ENCODE assay signal across 38 mouse cellular contexts in the genomic region with DNA sequence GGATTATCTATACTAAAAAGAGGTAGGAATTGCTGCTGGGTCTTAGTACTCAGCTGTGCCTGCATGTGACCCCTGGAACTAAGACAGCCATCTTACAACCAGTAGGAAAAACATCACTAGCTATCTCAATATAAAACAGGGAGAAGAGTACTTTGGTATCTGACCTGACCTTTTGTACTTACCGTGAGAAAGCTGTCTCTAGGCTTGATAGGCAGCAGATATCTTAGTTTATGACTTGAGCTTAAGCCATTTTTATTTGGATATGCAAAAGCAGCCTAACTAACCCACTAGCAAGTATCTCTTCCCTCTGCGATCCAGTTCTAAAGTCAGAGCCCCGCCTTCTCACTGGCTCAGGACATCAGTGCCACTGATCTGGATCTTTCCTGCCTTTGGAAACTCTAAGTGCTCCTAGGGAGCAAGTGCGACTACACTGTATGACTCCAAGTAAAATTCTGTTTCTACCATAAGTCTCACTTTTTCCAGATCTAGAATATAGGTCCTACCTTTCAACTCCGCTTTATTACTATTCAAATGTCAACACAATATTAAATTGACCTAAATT. TPM values are rescaled to one million over a fixed set of nuclear protein-coding genes. Genes with fewer than 3 reads are reported as not detected.
A peak's percentile ranks its signal among the peaks of the same experiment; 100 is the strongest.
DNase-seq lines count a peak whose midpoint lies in the region; TF ChIP-seq lines count a peak whose summit lies in the region.
"Had no signal": no experiment of that assay in that cellular context is flagged by ENCODE, and none has a peak within 500 bp of the region (broad histone marks: within the 10 kb centered on the region; RNA-seq: fewer than 3 reads in every experiment).

No protein-coding gene starts in this region.

- TF ChIP-seq POLR2A in kidney, adult 2 months (IDR thresholded peaks at IDR 0.05; ENCODE audit: low read depth, low read length) = no peak

- peaks cover 26% of the 10 kb centered on the region for H3K4me1 ChIP-seq in kidney, adult 2 months (ENCODE audit: control insufficient read depth, insufficient read depth, low read length)
- H3K4me1 ChIP-seq: embryonic facial prominence, embryonic 15.5 days; forebrain, embryonic 12.5 days had no signal

- TF ChIP-seq CTCF in kidney, adult 2 months (conservative IDR thresholded peaks at IDR 0.05; ENCODE audit: insufficient read depth, insufficient read length, low read depth, low read length) = no peak

- peak; percentile 61 for DNase-seq in kidney, adult 2 months
- DNase-seq in kidney, postnatal 4 days = no peak
- DNase-seq in kidney, postnatal 14 days = peak; percentile 33
- DNase-seq in kidney, postnatal 10 days = no peak
- peak; percentile 33 for DNase-seq in ZHBTc4 (ENCODE audit: low read depth, low spot score)
- DNase-seq in kidney, postnatal 36 days = peak; percentile 32 to 56
- no peak for DNase-seq in left cerebral cortex, adult 8-10 months (ENCODE audit: low spot score in 2 of 2)
- DNase-seq: adrenal gland, adult 8-10 months; cerebellum, adult 2 months; cerebellum, postnatal 14 days; forebrain, postnatal 0 days; gastrocnemius, postnatal 25 days; left cerebral cortex, postnatal 4 days; lung, postnatal 36 days; right cerebral cortex, postnatal 25 days; spleen, adult 18-20 months; thymus, adult 18-20 months; thymus, postnatal 25 days had no signal

- WGBS in kidney, adult 2 months = 47% methylated on average over 5 of the region's 5 CpGs

- H3K27me3 ChIP-seq in kidney, adult 2 months (replicated peaks; ENCODE audit: control insufficient read depth, insufficient read depth, low read length) = no peaks in the 10 kb centered on the region
- H3K27me3 ChIP-seq: embryonic facial prominence, embryonic 15.5 days; forebrain, embryonic 12.5 days; liver, embryonic 15.5 days had no signal

- no peak overlapping the region for H3K4me3 ChIP-seq in kidney, adult 2 months (ENCODE audit: insufficient read depth, low read depth, low read length)
- H3K4me3 ChIP-seq: embryonic facial prominence, embryonic 10.5 days; embryonic facial prominence, embryonic 15.5 days; forebrain, embryonic 12.5 days; liver, embryonic 15.5 days had no signal

- H3K27ac ChIP-seq in kidney, adult 2 months (ENCODE audit: insufficient read depth, low read depth, low read length) = peak overlapping the region; percentile 61
- H3K27ac ChIP-seq: embryonic facial prominence, embryonic 10.5 days; embryonic facial prominence, embryonic 15.5 days; forebrain, embryonic 12.5 days; liver, embryonic 15.5 days had no signal

- no peaks in the 10 kb centered on the region for H3K36me3 ChIP-seq in kidney, adult 2 months (ENCODE audit: control insufficient read depth, insufficient read depth, low read length)
- H3K36me3 ChIP-seq: forebrain, embryonic 12.5 days; liver, embryonic 15.5 days had no signal

RNA-seq across cellular contexts. Expression of gene Shld2, which starts 7.5 kb away (rescaled TPM):
- polyA plus RNA-seq in kidney, adult 2 months (2012; rRNA removed) = 3.6 TPM in 2 replicates
- total RNA-seq in left cerebral cortex, adult 8-10 months (2022) = 10 to 100 TPM; 10.9 to 16.4 (median 12.1) TPM

RNA-seq across cellular contexts. Expression of gene Glud1, which starts 7.8 kb away (rescaled TPM):
- polyA plus RNA-seq in kidney, adult 2 months (2012; rRNA removed) = 236 and 242 TPM in 2 replicates
- 100 to 1,000 TPM; 281 to 334 (median 318) TPM for total RNA-seq in left cerebral cortex, adult 8-10 months (2022)

RNA-seq across cellular contexts. Expression of gene Fam25c, which starts 52.5 kb away (rescaled TPM):
- polyA plus RNA-seq in kidney, adult 2 months (2012; rRNA removed) = 16.3 and 28.4 TPM in 2 replicates
- 1 to 10 TPM in 1 of 4 experiments, not detected in 3; 1.3 TPM for total RNA-seq in left cerebral cortex, adult 8-10 months (2022)
- total RNA-seq: adrenal gland, adult 8-10 months; adrenal gland, postnatal 4 days; forebrain, postnatal 0 days; heart, adult 18-20 months; heart, postnatal 25 days; layer of hippocampus, adult 8-10 months; layer of hippocampus, postnatal 25 days; megakaryocyte, adult 5-6 weeks; neutrophil, adult 5-6 weeks had no signal
- polyA plus RNA-seq: CD4-positive, CD25-positive, alpha-beta regulatory T cell, adult 4 months; cerebellum, adult 2 months; cortical plate, adult 2 months; embryonic facial prominence, embryonic 10.5 days; forebrain, embryonic 12.5 days; forebrain, postnatal 0 days; heart, embryonic 14.5 days; hindbrain, embryonic 11.5 days; hindbrain, embryonic 16.5 days; lung, embryonic 16.5 days; midbrain, embryonic 11.5 days; midbrain, embryonic 16.5 days; neural tube, embryonic 11.5 days had no signal

Comparison
In these comparisons a context has a peak if more than half of its experiments do, and no peak if none do; other contexts are left out.
1. DNase-seq: peak in kidney, adult 2 months (single experiment), kidney, postnatal 14 days (single experiment), ZHBTc4 (single experiment) and kidney, postnatal 36 days (2 of 2); none in kidney, postnatal 4 days (0 of 2), kidney, postnatal 10 days (single experiment) and left cerebral cortex, adult 8-10 months (0 of 2).